Comparison of ENCODE assay signal across 27 mouse cellular contexts in the genomic region with DNA sequence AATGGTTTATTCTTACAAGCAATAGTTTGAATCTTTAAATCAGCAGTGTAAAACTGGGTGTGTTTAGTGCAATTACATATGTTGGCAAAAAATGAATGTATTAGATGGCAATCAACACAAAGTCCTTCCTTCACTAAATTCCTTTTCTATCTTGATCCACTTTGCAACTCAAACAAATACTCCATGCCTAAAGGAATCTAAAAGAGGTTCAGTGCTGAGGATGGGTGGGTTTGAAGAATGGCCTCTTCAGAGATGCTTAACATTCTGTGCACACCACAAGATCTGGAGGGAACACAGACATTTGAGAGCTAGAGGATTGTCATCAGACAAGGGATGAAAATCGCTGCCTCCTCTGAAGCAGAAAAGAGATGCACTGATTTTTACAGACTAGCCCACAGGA.
DNase-seq lines count a peak whose midpoint lies in the region; ATAC-seq lines count a peak whose summit lies in the region.
"Had no signal": no experiment of that assay in that cellular context is flagged by ENCODE, and none has a peak within 500 bp of the region (broad histone marks: within the 10 kb centered on the region; RNA-seq: fewer than 3 reads in every experiment).

No protein-coding gene starts in this region.

- 0 out of 2 replicates have a peak, but pooled peaks cover 5% of the 10 kb centered on the region for H3K4me1 ChIP-seq in lung, embryonic 15.5 days
- no peaks in the 10 kb centered on the region; the same call in none of the 2 replicates for H3K4me1 ChIP-seq in lung, embryonic 16.5 days (replicated peaks; ENCODE audit: control insufficient read depth, insufficient read depth, low read length)
- H3K4me1 ChIP-seq: forebrain, embryonic 12.5 days; forebrain, embryonic 15.5 days; heart, embryonic 15.5 days had no signal

- H3K36me3 ChIP-seq in lung, embryonic 15.5 days: no peaks in the 10 kb centered on the region
- H3K36me3 ChIP-seq in lung, embryonic 16.5 days (ENCODE audit: control insufficient read depth, insufficient read depth, low read length): no peaks in the 10 kb centered on the region
- H3K36me3 ChIP-seq: embryonic facial prominence, embryonic 10.5 days; embryonic facial prominence, embryonic 13.5 days; forebrain, embryonic 12.5 days; forebrain, embryonic 15.5 days; heart, embryonic 12.5 days; heart, embryonic 15.5 days had no signal

- peak overlapping the region; percentile 68 for H3K27ac ChIP-seq in lung, embryonic 15.5 days
- peak overlapping the region; percentile 80 for H3K27ac ChIP-seq in lung, embryonic 16.5 days (ENCODE audit: low read length)
- H3K27ac ChIP-seq: embryonic facial prominence, embryonic 10.5 days; embryonic facial prominence, embryonic 13.5 days; forebrain, embryonic 12.5 days; forebrain, embryonic 15.5 days; heart, embryonic 15.5 days; hindbrain, embryonic 14.5 days had no signal

- 74% methylated on average over 1 of the region's 1 CpGs for WGBS in lung, embryonic 15.5 days
- WGBS in lung, embryonic 16.5 days: 48% methylated on average over 1 of the region's 1 CpGs

- no peak overlapping the region for H3K9ac ChIP-seq in lung, embryonic 15.5 days
- H3K9ac ChIP-seq in lung, embryonic 16.5 days (ENCODE audit: low read length): no peak overlapping the region
- H3K9ac ChIP-seq: embryonic facial prominence, embryonic 13.5 days; forebrain, embryonic 12.5 days; forebrain, embryonic 15.5 days; heart, embryonic 12.5 days; heart, embryonic 15.5 days; hindbrain, embryonic 14.5 days had no signal

- H3K4me3 ChIP-seq in lung, embryonic 15.5 days: no peak overlapping the region
- no peak overlapping the region for H3K4me3 ChIP-seq in lung, embryonic 16.5 days (ENCODE audit: low read length)
- H3K4me3 ChIP-seq: embryonic facial prominence, embryonic 10.5 days; embryonic facial prominence, embryonic 13.5 days; erythroblast, embryonic 14.5 days; forebrain, embryonic 12.5 days; forebrain, embryonic 15.5 days; heart, embryonic 12.5 days; heart, embryonic 15.5 days had no signal

- no peak for DNase-seq in lung, postnatal 10 days
- DNase-seq in lung, postnatal 25 days (ENCODE audit: low spot score): peak; percentile 37
- no peak for DNase-seq in urinary bladder, postnatal 25 days (ENCODE audit: low spot score)
- no peak for DNase-seq in left cerebral cortex, adult 18-20 months (ENCODE audit: low spot score in 2 of 2)
- DNase-seq: adrenal gland, adult 8-10 months; adrenal gland, postnatal 25 days; cerebellum, adult 11-12 months; cerebellum, adult 8-10 months; cerebellum, postnatal 10 days; cerebellum, postnatal 36 days; embryo, embryonic 11 days; gastrocnemius, postnatal 25 days; heart, adult 18-20 months; heart, postnatal 10 days; heart, postnatal 4 days had no signal

- no peak overlapping the region for H3K4me2 ChIP-seq in lung, embryonic 15.5 days
- H3K4me2 ChIP-seq in lung, embryonic 16.5 days (ENCODE audit: low read depth, low read length): no peak overlapping the region
- H3K4me2 ChIP-seq: embryonic facial prominence, embryonic 13.5 days; forebrain, embryonic 12.5 days; forebrain, embryonic 15.5 days; heart, embryonic 12.5 days; heart, embryonic 15.5 days; hindbrain, embryonic 14.5 days had no signal

- no peaks in the 10 kb centered on the region for H3K27me3 ChIP-seq in lung, embryonic 15.5 days
- no peaks in the 10 kb centered on the region for H3K27me3 ChIP-seq in lung, embryonic 16.5 days (ENCODE audit: control insufficient read depth, insufficient read depth, low read depth, low read length)
- H3K27me3 ChIP-seq: embryonic facial prominence, embryonic 13.5 days; forebrain, embryonic 12.5 days; forebrain, embryonic 15.5 days; heart, embryonic 12.5 days; heart, embryonic 15.5 days had no signal

- ATAC-seq in lung, embryonic 15.5 days (ENCODE audit: borderline replicate concordance, extremely low read depth, low FRiP score, low TSS enrichment): no peak
- peak; percentile 80 for ATAC-seq in lung, embryonic 16.5 days (ENCODE audit: low read depth)
- ATAC-seq: activated CD4-positive, CD25-positive, alpha-beta regulatory T cell, adult 4 months; CD4-positive, CD25-positive, alpha-beta regulatory T cell, adult 4 months; forebrain, embryonic 15.5 days had no signal

- H3K9me3 ChIP-seq in lung, embryonic 15.5 days: no peaks in the 10 kb centered on the region
- H3K9me3 ChIP-seq in lung, embryonic 16.5 days (ENCODE audit: control insufficient read depth, low read length): 0 out of 2 replicates have a peak, but pooled peaks cover 2% of the 10 kb centered on the region
- H3K9me3 ChIP-seq: embryonic facial prominence, embryonic 10.5 days; embryonic facial prominence, embryonic 13.5 days; forebrain, embryonic 12.5 days; forebrain, embryonic 15.5 days; heart, embryonic 12.5 days; heart, embryonic 15.5 days had no signal
